Mouse (Mus musculus): ENCODE results near the gene Mctp2.

- TF ChIP-seq CTCF (IDR thresholded peaks at IDR 0.05; ENCODE audit: extremely low read depth, insufficient read depth, low read length): no peak
- no peak for TF ChIP-seq POLR2A (IDR thresholded peaks at IDR 0.05; ENCODE audit: extremely low read depth, insufficient read depth, low read length)
These were observed 159.6 kb downstream of the Mctp2 start for GRCm38 (mm10) chr7:72146849-72147248.
